Mouse (Mus musculus): Measurements from ENCODE around the gene Crabp1. TPM values are rescaled to one million over a fixed set of nuclear protein-coding genes. Genes with fewer than 3 reads are reported as not detected.

Gene Crabp1
- total RNA-seq (2014; rRNA removed) = 86.4 and 140 TPM in 2 replicates
- 155 and 166 TPM in 2 replicates for polyA plus RNA-seq (2015; fragmentation: Nextera tagmentation; extraction: Ambion mirVana)

- Histone ChIP-seq H3K36me3 (ENCODE audit: insufficient read depth, low read length) (no peaks in the 10 kb centered on the region), H3K4me2 (ENCODE audit: low read depth, low read length) (peak within 1 kb of the TSS; percentile 67), H3K9me3 (ENCODE audit: low read length) (no peaks in the 10 kb centered on the region), H3K27ac (no peak within 1 kb of the TSS), H3K9ac (replicated peaks; ENCODE audit: low read length) (0 out of 2 replicates have a peak within 1 kb of the TSS, but pooled peaks have one; percentile 21), H3K27me3 (ENCODE audit: insufficient read depth, low read length) (peaks cover 36% of the 10 kb centered on the region), H3K4me1 (ENCODE audit: insufficient read depth, low read length) (peaks cover 10% of the 10 kb centered on the region; the same call in 1 of the 2 replicates), H3K4me3 (ENCODE audit: low read length) (peak within 1 kb of the TSS; percentile 40)
- DNase-seq (ENCODE audit: low spot score) (no peak), ATAC-seq (peak; percentile 42; the same call in 1 of the 2 replicates)
- WGBS = under 1% methylated on average over 43 of the region's 45 CpGs
- no peak for TF ChIP-seq CTCF (IDR thresholded peaks at IDR 0.05; ENCODE audit: low read depth)
Observed at GRCm38 (mm10) chr9:54764561-54765217, at the start of gene Crabp1. Gene Crabp1 (plus strand): TSS chr9:54764748.

GRCm38 (mm10) chr9:54715776-54716175, 48.8 kb upstream of the Crabp1 start:
- ATAC-seq (no peak), DNase-seq (ENCODE audit: low spot score) (no peak)
- no peak overlapping the region for H3K4me2 ChIP-seq (ENCODE audit: low read depth, low read length)
- H3K9ac ChIP-seq (replicated peaks; ENCODE audit: low read length) = no peak overlapping the region
- no peak overlapping the region for H3K4me3 ChIP-seq (ENCODE audit: low read length)
- no peak overlapping the region for H3K27ac ChIP-seq
- H3K27me3 ChIP-seq (ENCODE audit: insufficient read depth, low read length) = no peaks in the 10 kb centered on the region
- no peak for TF ChIP-seq CTCF (IDR thresholded peaks at IDR 0.05; ENCODE audit: low read depth)
- H3K9me3 ChIP-seq (ENCODE audit: low read length) = no peaks in the 10 kb centered on the region
- H3K36me3 ChIP-seq (ENCODE audit: insufficient read depth, low read length) = peaks cover 65% of the 10 kb centered on the region
- WGBS = 93% methylated on average over 3 of the region's 3 CpGs
- H3K4me1 ChIP-seq (ENCODE audit: insufficient read depth, low read length) = no peaks in the 10 kb centered on the region

DNA sequence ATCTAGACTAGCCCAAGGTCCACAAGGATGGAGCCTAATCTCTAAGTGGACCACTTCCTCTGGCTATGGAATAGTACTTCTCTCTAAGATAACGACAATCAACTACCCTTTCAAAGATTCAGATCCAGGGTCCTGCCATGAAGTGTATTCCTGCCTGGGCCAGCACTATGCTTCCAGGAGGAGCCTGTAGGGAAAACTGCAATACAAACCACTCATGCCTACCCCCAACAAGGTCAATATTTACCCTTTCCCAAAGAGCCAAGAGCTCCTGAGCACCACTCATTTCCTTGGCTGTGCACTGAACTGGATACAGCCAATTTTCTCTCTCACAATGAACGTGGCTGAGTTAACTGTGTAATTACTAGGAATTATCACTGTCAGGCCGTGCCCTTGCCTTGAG, 47.0 kb upstream of the Crabp1 start:
- ATAC-seq = no peak
- no peaks in the 10 kb centered on the region for H3K9me3 ChIP-seq (ENCODE audit: low read length)
- no peak for DNase-seq (ENCODE audit: low spot score)
- H3K27me3 ChIP-seq (ENCODE audit: insufficient read depth, low read length) = no peaks in the 10 kb centered on the region
- H3K4me3 ChIP-seq (ENCODE audit: low read length) = no peak overlapping the region
- H3K9ac ChIP-seq (replicated peaks; ENCODE audit: low read length) = no peak overlapping the region
- no peak for TF ChIP-seq CTCF (IDR thresholded peaks at IDR 0.05; ENCODE audit: low read depth)
- no peak overlapping the region for H3K4me2 ChIP-seq (ENCODE audit: low read depth, low read length)
- H3K27ac ChIP-seq = no peak overlapping the region
- WGBS = 83% methylated on average over 3 of the region's 3 CpGs
- H3K4me1 ChIP-seq (ENCODE audit: insufficient read depth, low read length) = no peaks in the 10 kb centered on the region
- H3K36me3 ChIP-seq (ENCODE audit: insufficient read depth, low read length) = peaks cover 69% of the 10 kb centered on the region

DNA sequence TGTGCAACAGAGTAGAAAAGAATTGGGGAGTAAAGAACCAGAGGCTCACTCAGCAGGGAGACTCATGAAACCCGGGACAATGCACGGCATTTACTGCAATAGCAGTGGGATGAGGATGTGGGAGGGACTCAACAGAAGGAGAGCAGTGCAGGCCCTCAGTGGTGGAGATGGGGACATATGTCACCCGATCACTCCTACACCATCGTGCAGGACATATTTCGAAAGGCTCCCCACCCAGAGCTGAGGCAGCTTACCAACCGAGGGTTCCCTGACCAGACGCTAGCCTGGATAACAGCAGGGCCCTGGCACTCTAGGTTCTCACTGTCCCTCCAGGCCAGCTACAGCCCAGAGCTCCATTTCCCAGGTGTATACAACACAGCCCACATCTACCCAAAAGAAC, 42.4 kb upstream of the Crabp1 start:
- Histone ChIP-seq H3K4me3 (ENCODE audit: low read length) (no peak overlapping the region), H3K36me3 (ENCODE audit: insufficient read depth, low read length) (peaks cover 75% of the 10 kb centered on the region), H3K27me3 (ENCODE audit: insufficient read depth, low read length) (no peaks in the 10 kb centered on the region), H3K9me3 (ENCODE audit: low read length) (no peaks in the 10 kb centered on the region), H3K27ac (no peak overlapping the region), H3K4me2 (ENCODE audit: low read depth, low read length) (no peak overlapping the region), H3K4me1 (ENCODE audit: insufficient read depth, low read length) (no peaks in the 10 kb centered on the region), H3K9ac (replicated peaks; ENCODE audit: low read length) (no peak overlapping the region)
- 76% methylated on average over 7 of the region's 7 CpGs for WGBS
- no peak for ATAC-seq
- TF ChIP-seq CTCF (IDR thresholded peaks at IDR 0.05; ENCODE audit: low read depth) = no peak
- DNase-seq (ENCODE audit: low spot score) = no peak

GRCm38 (mm10) chr9:54722596-54722995, 42.0 kb upstream of the Crabp1 start:
- no peak for TF ChIP-seq CTCF (IDR thresholded peaks at IDR 0.05; ENCODE audit: low read depth)
- 94% methylated on average over 4 of the region's 4 CpGs for WGBS
- ATAC-seq (no peak), DNase-seq (ENCODE audit: low spot score) (no peak)
- Histone ChIP-seq H3K36me3 (ENCODE audit: insufficient read depth, low read length) (peaks cover 75% of the 10 kb centered on the region), H3K27me3 (ENCODE audit: insufficient read depth, low read length) (no peaks in the 10 kb centered on the region), H3K9me3 (ENCODE audit: low read length) (no peaks in the 10 kb centered on the region), H3K4me1 (ENCODE audit: insufficient read depth, low read length) (no peaks in the 10 kb centered on the region), H3K4me2 (ENCODE audit: low read depth, low read length) (no peak overlapping the region), H3K4me3 (ENCODE audit: low read length) (no peak overlapping the region), H3K9ac (replicated peaks; ENCODE audit: low read length) (no peak overlapping the region), H3K27ac (no peak overlapping the region)

- no peak for TF ChIP-seq CTCF (IDR thresholded peaks at IDR 0.05; ENCODE audit: low read depth)
- WGBS = 89% methylated on average over 5 of the region's 5 CpGs
Observed at GRCm38 (mm10) chr9:54726315-54726714, 38.2 kb upstream of the Crabp1 start.

DNA sequence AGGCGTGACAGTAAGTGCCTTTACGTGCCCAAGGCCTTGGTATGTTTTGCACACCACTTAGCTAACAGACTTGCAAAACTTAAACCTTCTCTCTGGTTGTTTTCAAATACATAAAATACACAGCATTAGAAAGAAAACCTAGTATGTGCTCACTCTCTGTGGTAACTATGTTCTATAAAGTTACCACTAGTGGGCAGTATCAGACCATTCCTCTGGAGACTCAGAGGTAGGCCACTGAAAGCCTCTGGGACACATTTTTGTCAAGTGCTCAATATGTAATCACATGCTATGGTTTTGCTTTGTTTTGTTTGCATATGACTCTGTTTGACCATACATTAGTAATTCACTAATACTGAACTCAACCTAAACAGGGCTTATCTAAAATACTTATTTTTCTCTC, 32.4 kb upstream of the Crabp1 start:
- no peaks in the 10 kb centered on the region for H3K9me3 ChIP-seq (ENCODE audit: low read length)
- H3K27ac ChIP-seq = no peak overlapping the region
- peaks cover 8% of the 10 kb centered on the region for H3K4me1 ChIP-seq (ENCODE audit: insufficient read depth, low read length)
- no peak overlapping the region for H3K4me3 ChIP-seq (ENCODE audit: low read length)
- DNase-seq (ENCODE audit: low spot score) = peak; percentile 63
- WGBS = 91% methylated on average over 2 of the region's 2 CpGs
- no peak overlapping the region for H3K4me2 ChIP-seq (ENCODE audit: low read depth, low read length)
- H3K27me3 ChIP-seq (ENCODE audit: insufficient read depth, low read length) = no peaks in the 10 kb centered on the region
- no peak for ATAC-seq
- H3K36me3 ChIP-seq (ENCODE audit: insufficient read depth, low read length) = peaks cover 20% of the 10 kb centered on the region
- no peak overlapping the region for H3K9ac ChIP-seq (replicated peaks; ENCODE audit: low read length)
- peak; percentile 72 for TF ChIP-seq CTCF (IDR thresholded peaks at IDR 0.05; ENCODE audit: low read depth)

More at GRCm38 (mm10) chr9:54726315-54726714, 38.2 kb upstream of the Crabp1 start:
- DNase-seq (ENCODE audit: low spot score) (no peak), ATAC-seq (no peak)
- Histone ChIP-seq H3K4me1 (ENCODE audit: insufficient read depth, low read length) (no peaks in the 10 kb centered on the region), H3K9ac (replicated peaks; ENCODE audit: low read length) (no peak overlapping the region), H3K9me3 (ENCODE audit: low read length) (no peaks in the 10 kb centered on the region), H3K4me2 (ENCODE audit: low read depth, low read length) (no peak overlapping the region), H3K27me3 (ENCODE audit: insufficient read depth, low read length) (no peaks in the 10 kb centered on the region), H3K36me3 (ENCODE audit: insufficient read depth, low read length) (peaks cover 67% of the 10 kb centered on the region), H3K4me3 (ENCODE audit: low read length) (no peak overlapping the region), H3K27ac (no peak overlapping the region)
